Mouse (Mus musculus): Measurements from ENCODE around the gene Mprip.

DNA sequence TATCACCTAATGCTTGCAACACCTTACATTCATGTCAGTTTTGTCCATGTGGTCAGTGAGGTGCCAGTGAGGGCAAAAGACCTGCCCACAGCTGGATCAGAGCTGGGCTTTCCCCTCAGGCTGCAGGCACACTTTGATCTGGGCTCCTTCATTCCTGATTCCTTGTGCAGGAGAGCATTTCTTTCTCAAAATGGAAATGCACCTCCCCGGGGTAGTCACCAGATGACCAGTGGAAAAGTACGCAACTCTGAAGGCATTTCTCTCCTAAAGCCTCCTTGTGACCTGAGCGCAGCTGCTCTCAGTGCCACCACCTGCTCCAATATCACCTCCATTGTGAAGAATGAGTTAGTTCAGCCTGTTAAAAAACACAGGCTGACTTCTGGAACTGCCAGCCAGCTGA, at the start of gene Mprip:
- TF ChIP-seq CTCF (IDR thresholded peaks at IDR 0.05; ENCODE audit: low read depth): no peak
- no peak for TF ChIP-seq EP300 (IDR thresholded peaks at IDR 0.05; ENCODE audit: low read depth)
